Mouse (Mus musculus): ENCODE measurements around the gene Olfr403.
A peak's percentile ranks its signal among the peaks of the same experiment; 100 is the strongest.
"Not testable (repeated sequence)": the region's sequence is repeated elsewhere in the genome, so short reads cannot be mapped to it uniquely, and the experiment has no call there.

Olfr403 gene

DNA sequence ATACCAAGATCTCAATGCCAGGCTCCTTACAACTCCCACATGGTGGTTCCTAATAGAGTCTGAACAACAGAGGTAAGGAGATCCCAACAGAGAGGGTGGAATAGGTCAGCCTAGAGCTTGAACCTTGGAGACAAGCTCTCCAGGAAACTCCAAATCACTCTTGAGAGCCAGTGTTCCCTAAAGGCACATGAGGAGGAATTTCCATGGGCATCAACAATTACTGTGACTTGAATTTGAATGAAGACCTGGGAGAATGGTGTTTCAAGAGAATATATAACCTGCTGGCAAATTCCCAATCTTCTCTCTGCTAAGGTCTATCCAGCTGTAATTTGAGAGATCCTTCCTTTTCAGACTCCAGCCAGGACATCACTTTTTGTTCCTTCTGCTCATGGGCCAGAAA is at the start of gene Olfr403:
Gene Olfr403 (plus strand): TSS at position 301 of the 400 bp plus-strand sequence.
- DNase-seq, result no peak

DNA sequence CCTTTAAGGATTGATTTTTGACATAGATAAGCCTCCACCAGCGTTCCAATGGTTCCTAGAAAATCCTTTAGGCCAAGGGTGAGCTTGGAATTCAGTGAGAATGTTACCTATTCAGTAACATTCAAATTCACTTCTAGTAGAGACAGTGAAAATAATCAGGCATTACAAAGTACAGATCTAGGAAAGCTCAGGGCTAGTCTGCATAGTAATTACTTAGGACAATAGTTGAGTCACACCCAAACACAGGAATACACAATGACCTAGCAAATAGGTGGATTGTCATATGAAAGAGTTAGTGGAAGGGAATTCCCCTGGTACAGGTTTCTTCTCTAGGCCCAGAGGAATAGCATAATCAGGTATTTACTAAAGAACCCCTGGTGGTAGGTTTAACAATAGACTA is 46.0 kb upstream of the Olfr403 start:
- DNase-seq, result not testable (repeated sequence)

DNA sequence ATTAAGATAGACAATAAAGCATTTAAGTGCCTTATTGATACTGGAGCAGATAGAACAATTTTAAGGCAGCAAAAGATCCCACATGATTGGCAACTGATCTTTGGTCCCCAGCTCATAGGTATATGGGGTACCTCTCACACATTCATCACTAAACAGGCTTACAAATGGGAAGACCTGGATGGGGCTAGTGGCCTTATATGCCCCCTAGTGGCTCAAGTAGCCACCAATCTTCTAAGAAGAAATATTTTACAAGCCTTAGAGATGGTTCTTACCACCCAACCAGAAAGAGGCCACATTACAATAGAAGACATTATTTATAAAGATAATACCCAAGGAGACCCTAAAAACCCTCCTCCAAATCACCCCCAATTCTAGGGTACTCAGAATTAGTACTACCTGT is 40.2 kb upstream of the Olfr403 start:
- DNase-seq, result no peak

DNA sequence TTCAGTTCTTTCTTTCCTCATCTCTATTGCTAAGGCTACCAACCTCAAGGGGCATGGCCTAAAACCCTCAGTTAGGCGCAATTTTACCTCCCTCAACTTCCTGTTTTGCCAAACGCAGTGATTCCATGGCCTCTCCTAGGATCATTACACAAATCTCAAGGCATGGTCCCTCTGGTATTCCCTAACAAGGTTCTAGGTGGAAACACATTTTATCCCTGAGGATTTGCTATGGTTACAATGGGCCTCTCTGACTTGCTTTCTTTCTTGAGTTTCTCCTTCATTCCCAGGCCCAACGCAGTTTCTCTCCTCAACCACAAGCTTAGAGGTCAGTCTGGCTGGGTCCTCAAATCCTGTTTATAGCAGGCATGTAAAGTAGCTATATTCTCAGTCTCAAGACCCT is 32.8 kb upstream of the Olfr403 start, which contains the start of gene Olfr402:
Gene Olfr402 (plus strand): TSS at position 301 of the 400 bp plus-strand sequence.
- no peak for DNase-seq

DNA sequence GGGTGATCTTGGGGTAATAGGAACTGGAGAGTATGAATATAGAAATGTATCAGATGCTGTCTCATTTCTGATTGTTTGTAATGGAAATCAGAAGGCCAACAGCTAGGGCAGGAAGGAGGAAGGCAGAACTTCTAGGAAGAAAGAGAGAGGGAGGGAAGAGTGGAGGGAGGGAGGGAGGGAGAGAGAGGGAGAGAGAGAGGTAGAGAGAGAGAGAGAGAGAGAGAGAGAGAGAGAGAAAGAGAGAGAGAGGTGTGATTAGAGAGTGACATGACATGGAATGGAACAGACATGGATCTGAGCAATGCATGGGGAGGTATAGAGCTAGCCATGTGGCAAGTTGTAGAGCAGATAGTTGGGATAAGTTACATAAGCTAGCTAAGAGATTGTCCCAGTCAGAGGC is 17.3 kb upstream of the Olfr403 start:
- no peak for DNase-seq

DNA sequence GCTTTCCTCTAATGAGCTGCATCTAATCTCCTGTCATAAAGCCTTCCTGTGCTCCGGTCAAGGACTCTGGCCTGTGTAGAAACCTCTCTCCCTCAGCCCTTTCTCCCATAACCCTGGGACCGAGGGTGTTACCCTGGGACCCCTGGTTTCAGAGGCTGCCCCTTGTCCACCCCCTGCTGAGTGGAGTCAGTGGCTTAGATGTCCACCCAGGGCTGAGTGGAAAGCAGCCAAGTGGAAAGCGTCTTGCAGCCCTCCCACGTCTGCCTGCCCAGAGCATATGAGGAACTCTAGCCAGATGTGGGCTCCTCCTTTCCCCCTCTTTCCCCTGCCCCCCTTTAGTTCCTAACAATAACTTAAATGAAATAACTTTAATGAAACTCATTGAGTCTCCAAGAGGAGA is 2.9 kb upstream of the Olfr403 start:
- DNase-seq, result peak in 1 of 2 experiments; percentile 5

DNA sequence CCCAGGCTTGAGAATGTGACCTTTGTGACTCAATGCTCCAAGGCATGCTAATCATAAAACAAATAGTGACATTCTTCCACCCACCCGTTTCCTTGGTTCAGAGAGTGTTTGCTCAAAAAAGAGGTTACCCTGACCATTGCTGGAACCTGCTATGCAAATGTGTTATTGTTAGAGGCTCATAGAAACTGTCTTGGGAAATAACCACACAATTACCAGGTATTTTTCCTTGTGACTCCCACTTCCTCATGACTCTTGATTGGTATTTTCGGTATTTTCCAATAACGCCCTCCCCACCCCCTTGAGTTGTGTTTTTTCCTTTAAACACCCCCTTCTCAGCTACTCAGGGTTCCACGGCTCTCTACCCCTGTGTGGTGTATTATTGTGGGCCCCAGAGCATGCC is 2.3 kb upstream of the Olfr403 start:
- no peak for DNase-seq

DNA sequence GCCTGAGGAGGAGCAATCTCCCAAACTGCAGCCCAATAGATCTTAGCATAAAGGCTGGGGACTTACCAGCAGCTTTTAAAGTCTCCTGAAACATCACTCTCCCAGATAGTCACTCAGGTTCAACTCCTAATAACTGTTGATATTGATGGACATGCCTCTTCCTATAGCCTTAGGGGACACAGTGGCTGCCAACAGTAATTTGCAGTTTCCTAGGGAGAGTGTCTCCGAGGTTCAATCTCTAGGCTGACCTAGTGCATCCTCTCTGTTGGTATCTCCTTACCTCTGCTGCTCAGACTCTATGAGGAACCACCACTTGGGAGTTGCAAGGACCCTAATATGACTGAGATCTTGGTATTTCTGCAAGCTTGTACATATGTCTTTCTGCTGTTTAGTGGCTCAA is 25.2 kb downstream of the Olfr403 start, which contains the start of gene Olfr43:
Gene Olfr43 (minus strand): TSS at position 101 of the 400 bp plus-strand sequence.
- no peak for DNase-seq

DNA sequence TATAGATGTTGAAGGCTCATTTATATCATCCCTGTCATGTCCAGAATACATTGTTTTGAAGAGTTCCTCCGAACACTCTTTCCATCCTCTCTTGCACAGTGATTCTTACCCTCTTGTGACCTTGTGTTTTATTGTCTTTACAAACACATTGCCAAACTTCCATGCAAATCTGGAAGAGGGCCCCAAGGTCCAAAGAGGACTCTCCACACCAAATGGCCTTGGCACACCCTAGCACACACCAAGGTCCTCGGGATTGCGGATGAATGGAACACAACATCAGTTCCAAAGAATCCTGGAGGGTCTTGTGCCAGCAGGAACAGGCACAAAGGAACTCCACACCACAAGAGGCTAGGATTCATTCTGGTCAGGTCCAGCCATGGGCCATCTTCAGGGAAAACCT is 55.2 kb downstream of the Olfr403 start:
- DNase-seq, result no peak
